Mouse (Mus musculus): ENCODE results near the gene Lgr4.

DNA sequence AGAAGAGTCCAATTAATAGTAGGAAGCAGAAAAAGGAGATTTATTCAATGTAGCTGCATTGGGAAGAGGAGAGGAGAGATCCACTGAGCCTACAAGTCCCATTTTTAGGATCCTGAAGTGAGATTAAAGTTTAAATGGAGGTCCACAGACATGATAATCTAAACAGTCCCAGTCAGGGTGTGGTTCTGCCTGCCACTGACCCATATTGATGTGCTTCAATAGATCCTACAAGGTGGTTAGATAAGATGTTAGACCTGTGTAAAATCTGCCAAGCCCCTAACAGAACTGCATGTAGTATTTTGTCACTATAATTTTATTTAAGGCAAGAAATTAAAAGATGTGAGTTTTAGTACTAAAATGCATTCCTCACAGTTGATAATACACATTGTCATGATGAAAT is 76.0 kb downstream of the Lgr4 start:
- TF ChIP-seq ZNF384 (IDR thresholded peaks at IDR 0.05; ENCODE audit: low read depth, low read length) (no peak), CHD2 (IDR thresholded peaks at IDR 0.05; ENCODE audit: low read depth, low read length) (no peak), ZC3H11A (IDR thresholded peaks at IDR 0.05; ENCODE audit: borderline replicate concordance, low read depth, low read length) (no peak), MAFK (IDR thresholded peaks at IDR 0.05; ENCODE audit: insufficient read depth, low read depth, low read length) (no peak), HCFC1 (IDR thresholded peaks at IDR 0.05; ENCODE audit: borderline replicate concordance, insufficient read depth, low read length) (no peak)
